Mouse (Mus musculus) liver, postnatal 0 days (tissue): ENCODE results near the gene Sertad2. TPM values are rescaled to one million over a fixed set of nuclear protein-coding genes. Genes with fewer than 3 reads are reported as not detected.

ENCODE experiments used
- ATAC-seq: fragments of 200-750 bp; cut with Nextera tagmentation; 2 replicates; pipeline ENCODE4 v1.8.0; 2017; ENCODE audit warnings: mild to moderate bottlenecking, moderate library complexity
- DNase-seq: peaks from one replicate; pipeline ENCODE4 v3.0.0-alpha.2; 2016
- H3K27ac ChIP-seq: fragments of 300-500 bp; sonication (generic); 2 replicates; pipeline ENCODE4 v1.5.1; 2014; ENCODE audit warnings: antibody characterized with exemption, moderate library complexity, mild to moderate bottlenecking, low read depth
- H3K27me3 ChIP-seq: fragments of 300-500 bp; sonication (generic); 2 replicates; pipeline ENCODE4 v1.6.1; 2014; ENCODE audit warnings: low read length, control low read depth, mixed read lengths; ENCODE audit not compliant: insufficient read depth
- H3K36me3 ChIP-seq: fragments of 300-500 bp; sonication (generic); replicated peaks from 2 replicates; pipeline ENCODE4 v1.6.1; 2014; ENCODE audit warnings: mild to moderate bottlenecking, control low read depth, low read length, moderate library complexity, mixed read lengths; ENCODE audit not compliant: insufficient read depth
- H3K4me1 ChIP-seq: fragments of 300-500 bp; sonication (generic); 2 replicates; pipeline ENCODE4 v1.6.1; 2014; ENCODE audit warnings: antibody characterized with exemption, mild to moderate bottlenecking, control low read depth; ENCODE audit not compliant: insufficient read depth
- H3K4me2 ChIP-seq: fragments of 300-500 bp; sonication (generic); 2 replicates; pipeline ENCODE4 v1.6.1; 2014; ENCODE audit warnings: low read depth, mild to moderate bottlenecking, low read length, moderate library complexity, mixed read lengths
- H3K4me3 ChIP-seq: fragments of 300-500 bp; sonication (generic); 2 replicates; pipeline ENCODE4 v1.5.1; 2014; ENCODE audit warnings: low read depth, low read length
- H3K9ac ChIP-seq: fragments of 300-500 bp; sonication (generic); replicated peaks from 2 replicates; pipeline ENCODE4 v1.6.1; 2014; ENCODE audit warnings: mild to moderate bottlenecking, moderate library complexity
- H3K9me3 ChIP-seq: fragments of 300-500 bp; sonication (generic); 2 replicates; pipeline ENCODE4 v1.6.1; 2016; ENCODE audit warnings: mild to moderate bottlenecking, control low read depth, low read length, mixed read lengths
- CTCF ChIP-seq: sonication (generic); IDR thresholded peaks from 2 replicates; pipeline ENCODE4 v1.5.1; 2016; ENCODE audit warnings: antibody characterized with exemption, low read depth
- EP300 ChIP-seq: IDR thresholded peaks from 2 replicates; pipeline ENCODE4 v1.6.1; 2016; ENCODE audit warnings: antibody characterized with exemption, low read depth, mild to moderate bottlenecking
- WGBS: fragments of 180-500 bp; shearing (Covaris S2); extraction: QIAGEN DNeasy Blood & Tissue Kit; methylation state at CpG from one replicate; pipeline ENCODE4 v1.1.7; 2014; ENCODE audit not compliant: insufficient replicate concordance; 5-methylcytosine and 5-hydroxymethylcytosine counted together
- polyA plus RNA-seq: library from polyadenylated mRNA; unstranded; fragments of >200 nt; fragmentation: Nextera tagmentation; extraction: Ambion mirVana; gene quantifications from 2 replicates; pipeline ENCODE4 v1.2.1, GENCODE M21; 2015

Gene Sertad2
- polyA plus RNA-seq, 1 experiment from 2014 or later: 24.0 TPM

GRCm38 (mm10) chr11:20531992-20532881, 10.8 kb upstream of the Sertad2 start:
- peak overlapping the region; percentile 93 for H3K4me2 ChIP-seq
- H3K4me3 ChIP-seq: peak overlapping the region; percentile 57
- no peaks in the 10 kb centered on the region for H3K36me3 ChIP-seq
- TF ChIP-seq CTCF (no peak), EP300 (no peak)
- peaks cover 12% of the 10 kb centered on the region for H3K4me1 ChIP-seq
- H3K9me3 ChIP-seq: no peaks in the 10 kb centered on the region
- H3K27me3 ChIP-seq: no peaks in the 10 kb centered on the region
- DNase-seq: peak; percentile 51
- peak overlapping the region; percentile 55 for H3K9ac ChIP-seq
- peak; percentile 58 for ATAC-seq
- WGBS: under 1% methylated on average over 40 of the region's 42 CpGs
- H3K27ac ChIP-seq: peak overlapping the region; percentile 34; the same call in 1 of the 2 replicates

- no peak for DNase-seq
- H3K9me3 ChIP-seq: no peaks in the 10 kb centered on the region
- no peak for ATAC-seq
- TF ChIP-seq EP300: no peak
- TF ChIP-seq CTCF: no peak
- no peaks in the 10 kb centered on the region for H3K27me3 ChIP-seq
- no peak overlapping the region for H3K9ac ChIP-seq
- no peak overlapping the region for H3K27ac ChIP-seq
- H3K4me1 ChIP-seq: peaks cover 12% of the 10 kb centered on the region
- no peak overlapping the region for H3K4me2 ChIP-seq
- H3K4me3 ChIP-seq: no peak overlapping the region
- WGBS: 58% methylated on average over 4 of the region's 4 CpGs
- no peaks in the 10 kb centered on the region for H3K36me3 ChIP-seq
Observed at GRCm38 (mm10) chr11:20533231-20533630, 9.8 kb upstream of the Sertad2 start.

GRCm38 (mm10) chr11:20537221-20537620, 5.8 kb upstream of the Sertad2 start:
- 88% methylated on average over 3 of the region's 3 CpGs for WGBS
- Histone ChIP-seq H3K4me2 (no peak overlapping the region), H3K9me3 (no peaks in the 10 kb centered on the region), H3K27ac (no peak overlapping the region), H3K9ac (no peak overlapping the region), H3K4me3 (no peak overlapping the region), H3K36me3 (no peaks in the 10 kb centered on the region), H3K27me3 (no peaks in the 10 kb centered on the region), H3K4me1 (peaks cover 21% of the 10 kb centered on the region)
- DNase-seq: no peak
- ATAC-seq: no peak
- TF ChIP-seq EP300: no peak
- TF ChIP-seq CTCF: no peak

GRCm38 (mm10) chr11:20538496-20538895, 4.6 kb upstream of the Sertad2 start:
- Histone ChIP-seq H3K4me3 (no peak overlapping the region), H3K36me3 (no peaks in the 10 kb centered on the region), H3K9me3 (no peaks in the 10 kb centered on the region), H3K27me3 (no peaks in the 10 kb centered on the region), H3K27ac (no peak overlapping the region), H3K4me2 (no peak overlapping the region), H3K4me1 (peaks cover 16% of the 10 kb centered on the region), H3K9ac (no peak overlapping the region)
- no peak for DNase-seq
- no peak for TF ChIP-seq CTCF
- TF ChIP-seq EP300: peak; percentile 32; the same call in 1 of the 2 replicates
- 64% methylated on average over 3 of the region's 3 CpGs for WGBS
- ATAC-seq: no peak

GRCm38 (mm10) chr11:20541280-20541679, 1.8 kb upstream of the Sertad2 start:
- 57% methylated on average over 3 of the region's 3 CpGs for WGBS
- TF ChIP-seq EP300 (no peak), CTCF (no peak)
- ATAC-seq (no peak), DNase-seq (no peak)
- H3K27me3 ChIP-seq: no peaks in the 10 kb centered on the region
- H3K4me2 ChIP-seq: 0 out of 2 replicates have a peak overlapping the region, but pooled peaks have one; percentile 92
- H3K4me1 ChIP-seq: peaks cover 20% of the 10 kb centered on the region
- H3K4me3 ChIP-seq: no peak overlapping the region
- H3K27ac ChIP-seq: no peak overlapping the region
- H3K36me3 ChIP-seq: no peaks in the 10 kb centered on the region
- no peak overlapping the region for H3K9ac ChIP-seq
- no peaks in the 10 kb centered on the region for H3K9me3 ChIP-seq

GRCm38 (mm10) chr11:20541995-20542637, 937 bp upstream of the Sertad2 start:
- DNase-seq (no peak), ATAC-seq (no peak)
- H3K36me3 ChIP-seq: no peaks in the 10 kb centered on the region
- H3K4me1 ChIP-seq: peaks cover 20% of the 10 kb centered on the region
- H3K9ac ChIP-seq: peak overlapping the region; percentile 72
- peak overlapping the region; percentile 92 for H3K4me2 ChIP-seq
- TF ChIP-seq CTCF (no peak), EP300 (no peak)
- no peaks in the 10 kb centered on the region for H3K9me3 ChIP-seq
- no peaks in the 10 kb centered on the region for H3K27me3 ChIP-seq
- peak overlapping the region; percentile 83 for H3K4me3 ChIP-seq
- H3K27ac ChIP-seq: peak overlapping the region; percentile 74
- WGBS: under 1% methylated on average over 28 of the region's 29 CpGs
